Mouse (Mus musculus) embryo, embryonic 9.5 days (tissue): ENCODE measurements around the gene Sim2.

Source experiments
- DNase-seq: peaks from one replicate; pipeline ENCODE4 v3.0.0-alpha.2; 2017; ENCODE audit errors: extremely low spot score

The Sim2 gene

GRCm38 (mm10) chr16:94084711-94085602 lies at the start of gene Sim2:
Gene Sim2 (plus strand): TSS chr16:94084931.
- peak; percentile 47 for DNase-seq

DNA sequence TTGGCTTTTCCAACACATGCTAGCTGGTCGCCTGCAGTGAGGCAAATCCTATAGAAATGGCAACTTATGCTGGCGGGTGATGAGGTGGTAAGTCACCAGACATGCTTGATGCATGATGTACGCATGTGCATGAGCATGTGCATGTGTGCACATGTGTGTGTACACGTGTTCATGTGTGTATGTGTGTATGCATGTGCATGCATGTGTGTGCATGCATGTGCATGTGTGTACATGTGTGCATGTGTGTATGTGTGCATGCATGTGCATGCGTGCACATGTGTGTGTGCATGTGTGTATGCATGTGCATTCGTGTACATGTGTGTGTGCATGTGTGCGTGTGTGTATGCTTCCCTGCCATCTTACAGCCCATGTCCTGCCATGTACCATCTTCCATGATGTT lies 47.5 kb upstream of the Sim2 start:
- DNase-seq = no peak

DNA sequence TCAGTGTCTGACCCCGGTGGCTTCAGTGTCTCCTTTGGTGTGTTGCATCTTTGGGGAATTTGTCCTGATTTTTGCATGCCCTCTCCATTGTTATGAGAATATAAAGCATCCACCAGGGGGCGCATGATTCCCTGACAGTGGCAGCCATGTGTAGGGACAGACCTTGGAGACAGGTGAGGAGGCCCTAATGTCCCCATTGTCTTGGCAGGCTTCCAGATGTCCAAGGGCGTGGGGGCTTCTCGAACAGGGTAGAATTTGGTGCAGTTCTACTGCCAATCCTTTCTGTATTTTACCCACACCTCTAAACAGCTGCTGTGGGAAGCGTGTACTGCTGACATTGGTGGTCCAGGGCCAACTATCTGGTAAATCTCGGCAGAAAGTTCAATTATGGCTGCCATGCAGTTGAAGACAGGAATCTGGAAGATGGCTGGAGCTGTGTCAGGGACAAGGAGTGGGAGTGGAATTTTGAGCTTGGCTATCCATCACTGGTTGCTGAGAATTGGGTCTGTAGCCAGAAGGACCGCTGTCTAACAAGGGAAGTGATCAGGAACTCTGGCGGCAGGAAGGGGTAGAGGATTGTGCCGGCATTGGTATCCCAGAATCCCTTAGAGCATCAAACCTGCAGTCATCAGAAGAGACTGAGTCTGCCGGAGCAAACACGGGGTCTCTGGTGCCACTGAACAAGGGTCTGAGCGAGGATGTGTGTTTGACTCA lies 46.3 kb upstream of the Sim2 start:
- peak; percentile 56 for DNase-seq

GRCm38 (mm10) chr16:94038986-94039341 lies 45.8 kb upstream of the Sim2 start:
- DNase-seq = no peak

GRCm38 (mm10) chr16:94040485-94040884 lies 44.2 kb upstream of the Sim2 start:
- DNase-seq = no peak

GRCm38 (mm10) chr16:94041065-94041712 lies 43.5 kb upstream of the Sim2 start:
- peak; percentile 15 for DNase-seq

GRCm38 (mm10) chr16:94043797-94044196 lies 40.9 kb upstream of the Sim2 start:
- no peak for DNase-seq

DNA sequence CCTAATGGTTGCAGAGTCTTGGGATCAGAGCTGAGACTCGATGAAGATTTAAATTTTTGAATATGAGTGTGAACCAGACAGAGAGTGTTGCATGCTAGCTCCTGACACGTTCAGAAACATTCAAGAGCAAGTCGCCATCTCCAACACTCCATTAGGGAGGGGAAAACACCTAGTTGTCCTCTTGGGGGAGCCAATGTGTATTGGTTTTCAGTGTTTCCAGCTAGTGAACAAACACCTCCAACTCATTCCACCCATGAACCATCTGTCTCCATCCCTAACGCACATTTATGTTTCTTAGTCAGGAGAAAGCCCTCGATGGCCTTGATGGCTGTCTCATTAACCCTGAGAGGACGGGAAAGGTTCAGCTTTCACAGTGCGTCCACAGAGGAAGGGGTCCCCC lies 39.7 kb upstream of the Sim2 start:
- DNase-seq = no peak

GRCm38 (mm10) chr16:94050368-94050767 lies 34.4 kb upstream of the Sim2 start:
- no peak for DNase-seq

DNA sequence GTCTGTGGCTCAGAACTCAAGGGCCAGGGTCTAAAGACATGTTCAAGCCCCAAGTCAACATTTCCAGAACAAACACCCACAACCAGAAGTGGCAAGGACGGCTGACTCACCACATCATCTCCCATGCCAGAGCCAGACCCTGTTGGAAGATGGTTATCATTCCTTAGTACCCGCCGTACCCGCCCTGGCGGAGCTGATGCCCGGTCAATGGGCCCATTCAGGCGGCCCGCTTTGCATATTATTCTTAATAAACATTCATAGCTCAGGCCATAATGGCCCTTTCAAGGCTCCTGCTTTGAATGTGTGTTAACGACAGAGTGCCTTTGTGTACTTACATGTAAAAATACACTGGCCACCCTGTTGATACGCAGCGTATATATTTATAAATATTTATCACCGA lies 29.6 kb upstream of the Sim2 start:
- DNase-seq = no peak

- DNase-seq = no peak
These were observed 29.2 kb upstream of the Sim2 start for GRCm38 (mm10) chr16:94055576-94055975.

DNA sequence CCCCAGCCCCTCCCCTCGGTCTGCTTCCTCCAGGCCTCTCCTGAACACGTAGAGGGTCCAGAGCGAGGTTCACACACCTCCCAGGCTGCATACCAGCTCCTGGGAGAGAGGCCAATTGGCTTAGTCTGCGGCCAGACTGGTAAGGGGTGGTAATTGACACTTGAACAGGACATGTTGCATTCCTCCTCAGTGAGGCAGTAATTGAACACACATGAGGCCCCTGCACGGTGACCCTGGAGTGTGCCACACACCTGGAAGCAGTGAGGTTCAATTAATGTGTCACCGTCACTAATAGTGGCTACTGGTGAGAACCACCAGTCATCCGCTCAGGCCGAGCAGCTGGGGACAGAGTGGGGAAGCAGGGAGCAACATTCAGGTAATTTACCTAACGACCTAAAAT lies 24.9 kb upstream of the Sim2 start:
- DNase-seq = peak; percentile 43

- DNase-seq = no peak
These were observed 20.5 kb upstream of the Sim2 start for GRCm38 (mm10) chr16:94064211-94064610.

DNA sequence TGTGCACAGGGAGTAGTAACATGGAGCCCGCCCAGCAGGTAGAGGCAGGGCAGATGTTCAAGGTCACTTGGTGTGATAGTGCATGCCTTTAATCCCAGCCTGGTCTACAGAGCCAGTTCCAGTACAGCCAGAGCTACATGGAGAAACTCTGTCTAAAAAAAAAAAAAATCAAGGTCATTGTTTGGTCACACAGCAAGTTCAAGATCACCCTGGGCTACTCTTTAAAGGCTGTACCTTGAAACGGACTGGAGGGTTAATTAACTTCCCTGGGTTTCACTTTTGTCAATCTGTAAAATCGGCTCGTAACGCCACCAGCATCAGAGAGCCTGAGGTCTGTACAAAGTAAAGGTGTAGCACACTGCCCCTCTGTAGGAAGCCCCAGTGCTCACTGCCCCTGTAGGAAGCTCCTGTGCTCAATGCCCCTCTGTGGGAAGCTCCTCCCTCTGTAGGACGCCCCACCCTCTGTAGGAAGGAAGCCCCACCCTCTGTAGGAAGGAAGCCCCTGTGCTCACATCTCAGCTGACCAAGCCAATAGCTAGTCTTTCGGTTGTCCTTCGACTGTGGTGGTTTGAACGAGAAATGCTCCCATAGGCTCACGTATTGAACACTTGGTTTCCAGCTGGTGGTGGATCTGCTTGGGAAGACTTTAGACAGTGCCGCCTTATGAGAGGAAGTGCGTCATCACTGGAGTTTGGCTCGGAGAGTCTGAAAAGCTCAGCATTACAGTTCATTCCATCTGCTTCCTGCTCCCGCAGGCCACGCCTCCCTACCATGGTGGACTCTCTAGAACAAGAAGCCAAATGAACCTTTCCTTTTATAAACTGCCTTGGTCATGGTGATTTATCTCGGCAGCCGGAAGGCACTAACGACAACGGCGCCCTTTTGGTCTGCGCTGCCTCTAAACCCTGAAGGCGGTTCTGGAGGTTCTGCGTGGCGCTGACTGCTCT lies 18.7 kb upstream of the Sim2 start:
- DNase-seq = no peak

DNA sequence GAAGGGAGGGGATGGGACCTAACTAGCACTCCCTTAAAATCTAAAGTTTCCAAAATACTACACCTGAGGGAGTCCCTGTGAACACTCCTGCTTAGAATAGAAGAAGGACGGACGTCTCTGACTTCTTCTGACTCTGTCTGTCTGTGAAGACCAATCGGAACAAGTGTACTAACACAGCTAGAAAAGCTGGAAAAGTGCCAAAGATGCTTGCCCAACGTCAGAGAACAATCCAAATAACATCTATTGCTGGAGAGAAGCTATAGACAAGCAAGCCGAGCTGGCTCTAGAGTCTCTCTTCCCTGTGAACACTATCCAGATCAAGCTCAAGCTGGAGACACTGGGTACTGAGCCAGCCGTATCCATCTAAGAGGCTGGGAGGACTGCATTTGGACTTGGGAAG lies 18.0 kb upstream of the Sim2 start:
- no peak for DNase-seq

GRCm38 (mm10) chr16:94067280-94067679 lies 17.5 kb upstream of the Sim2 start:
- no peak for DNase-seq

DNA sequence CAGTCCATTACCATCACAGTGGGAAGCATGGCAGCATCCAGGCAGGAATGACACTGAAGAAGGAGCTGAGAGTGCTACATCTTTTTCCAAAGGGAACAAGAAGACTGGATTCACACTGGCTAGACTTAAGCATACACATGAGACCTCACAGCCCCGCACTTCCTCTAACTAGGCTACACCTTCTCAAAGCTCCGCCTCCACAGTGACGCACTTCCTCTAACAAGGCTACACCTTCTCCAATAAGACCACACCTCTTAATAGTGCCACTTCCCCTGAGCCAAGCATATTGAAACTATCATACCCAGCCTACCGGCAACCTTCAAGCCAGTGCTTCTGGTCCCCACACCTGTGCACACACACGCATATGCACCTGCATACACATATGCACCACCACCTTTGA lies 15.7 kb upstream of the Sim2 start:
- no peak for DNase-seq

GRCm38 (mm10) chr16:94070920-94071319 lies 13.8 kb upstream of the Sim2 start:
- DNase-seq = no peak

DNA sequence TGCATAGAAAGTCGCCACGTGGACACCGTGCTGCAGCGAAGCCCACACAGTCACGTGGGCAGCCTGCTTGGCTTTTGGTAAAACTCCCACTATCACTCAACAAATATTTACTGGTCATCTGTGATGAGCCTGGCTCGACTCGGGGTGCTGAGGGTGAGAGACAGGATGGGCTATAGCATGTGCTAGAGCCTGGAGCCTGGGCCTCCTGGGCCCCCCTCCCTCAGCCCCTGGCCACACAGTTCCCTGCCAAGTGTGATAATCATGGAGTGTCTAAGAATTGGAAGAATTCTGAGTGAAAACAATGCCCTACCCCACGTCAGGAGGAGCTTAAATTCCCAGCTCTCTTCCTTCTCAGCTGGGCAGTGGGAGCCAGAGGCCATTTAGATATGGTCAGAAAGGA lies 13.3 kb upstream of the Sim2 start:
- no peak for DNase-seq

DNA sequence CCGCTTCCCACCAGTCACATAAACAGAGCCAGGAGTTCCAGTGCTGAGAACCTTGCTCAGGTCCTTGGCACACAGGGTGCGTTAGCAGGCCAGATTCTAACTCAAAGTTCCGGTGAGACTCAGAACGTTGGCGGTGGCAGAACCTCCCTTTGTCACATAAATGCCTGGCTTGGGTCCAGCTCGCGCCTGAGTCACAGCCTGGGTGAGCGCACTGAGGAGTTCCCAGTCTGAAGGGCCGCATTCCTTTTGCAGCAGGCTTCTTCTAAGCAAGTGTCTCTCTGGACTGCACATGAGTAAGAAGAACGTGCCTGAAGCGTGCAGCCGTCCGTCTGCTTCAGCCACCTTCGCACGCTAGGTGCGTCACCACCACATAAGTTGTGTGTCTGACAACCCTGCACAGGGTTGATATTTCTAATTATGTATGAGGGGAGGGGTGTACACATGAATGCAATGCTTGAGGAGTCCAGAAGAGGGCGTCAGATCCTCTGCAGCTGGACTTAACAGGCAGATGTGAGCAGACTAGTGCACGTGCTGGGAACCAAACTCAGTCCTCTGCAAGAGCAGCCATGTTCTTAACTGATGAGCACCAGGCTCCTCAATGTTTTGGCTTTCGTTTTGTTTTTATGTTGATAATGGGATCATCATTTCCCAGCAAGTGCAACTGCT lies 9.2 kb upstream of the Sim2 start:
- DNase-seq = no peak
